ENCODE assay signal across 20 mouse cellular contexts in genomic region chr6:4978249-4978648, GRCm38 (mm10).
A peak's percentile ranks its signal among the peaks of the same experiment; 100 is the strongest.
DNase-seq lines count a peak whose midpoint lies in the region; ATAC-seq and TF ChIP-seq lines count a peak whose summit lies in the region.
"Had no signal": no experiment of that assay in that cellular context is flagged by ENCODE, and none has a peak within 500 bp of the region (broad histone marks: within the 10 kb centered on the region; RNA-seq: fewer than 3 reads in every experiment).

No protein-coding gene starts in this region.

- H3K4me2 ChIP-seq in liver, embryonic 12.5 days = no peak overlapping the region
- H3K4me2 ChIP-seq: embryonic facial prominence, embryonic 12.5 days; forebrain, embryonic 15.5 days; heart, embryonic 11.5 days; heart, embryonic 15.5 days; hindbrain, embryonic 14.5 days had no signal

- no peak for TF ChIP-seq CTCF in liver, adult 2 months (IDR thresholded peaks at IDR 0.05; ENCODE audit: low read depth, low read length)

- intact Hi-C loops in gastrocnemius, postnatal 14 days (cut with DNase I; ENCODE audit: low total_unique reads) = no loop called here

- no peaks in the 10 kb centered on the region for H3K9me3 ChIP-seq in liver, embryonic 12.5 days (replicated peaks)
- H3K9me3 ChIP-seq: embryonic facial prominence, embryonic 12.5 days; forebrain, embryonic 15.5 days; heart, embryonic 15.5 days; hindbrain, embryonic 10.5 days had no signal

- no peaks in the 10 kb centered on the region for H3K27me3 ChIP-seq in liver, adult 2 months (ENCODE audit: control insufficient read depth, insufficient read depth, low read length)
- H3K27me3 ChIP-seq in liver, embryonic 12.5 days (replicated peaks) = no peaks in the 10 kb centered on the region
- H3K27me3 ChIP-seq: embryonic facial prominence, embryonic 12.5 days; forebrain, embryonic 15.5 days; heart, embryonic 15.5 days had no signal

- TF ChIP-seq POLR2A in liver, adult 2 months (IDR thresholded peaks at IDR 0.05; ENCODE audit: extremely low read depth, insufficient read depth, low read length) = no peak

- no peak overlapping the region for H3K4me3 ChIP-seq in liver, adult 2 months (ENCODE audit: insufficient read depth, low read depth, low read length)
- no peak overlapping the region for H3K4me3 ChIP-seq in liver, embryonic 12.5 days
- H3K4me3 ChIP-seq: embryonic facial prominence, embryonic 12.5 days; forebrain, embryonic 15.5 days; heart, adult 2 months; heart, embryonic 15.5 days; hindbrain, embryonic 10.5 days had no signal

- no peaks in the 10 kb centered on the region for H3K36me3 ChIP-seq in liver, adult 2 months (ENCODE audit: control insufficient read depth, insufficient read depth, low read length)
- H3K36me3 ChIP-seq in liver, embryonic 12.5 days = no peaks in the 10 kb centered on the region
- H3K36me3 ChIP-seq: embryonic facial prominence, embryonic 12.5 days; forebrain, embryonic 15.5 days; heart, embryonic 15.5 days; hindbrain, embryonic 10.5 days had no signal

- H3K27ac ChIP-seq in liver, adult 2 months (replicated peaks; ENCODE audit: insufficient read depth, low read depth, low read length) = no peak overlapping the region
- no peak overlapping the region for H3K27ac ChIP-seq in liver, embryonic 12.5 days
- H3K27ac ChIP-seq: embryonic facial prominence, embryonic 12.5 days; forebrain, embryonic 15.5 days; heart, adult 2 months; heart, embryonic 15.5 days; hindbrain, embryonic 10.5 days; hindbrain, embryonic 14.5 days had no signal

- no peaks in the 10 kb centered on the region for H3K4me1 ChIP-seq in liver, adult 2 months (ENCODE audit: control insufficient read depth, insufficient read depth, low read length)
- 0 out of 2 replicates have a peak, but pooled peaks cover 2% of the 10 kb centered on the region for H3K4me1 ChIP-seq in liver, embryonic 12.5 days
- H3K4me1 ChIP-seq: forebrain, embryonic 15.5 days; heart, embryonic 15.5 days had no signal

- DNase-seq in liver, adult 2 months (ENCODE audit: extremely low read depth, low read depth, low spot score) = peak; percentile 14
- peak; percentile 37 for DNase-seq in lung, postnatal 25 days (ENCODE audit: low spot score)
- no peak for DNase-seq in lung, adult 18-20 months
- DNase-seq in 416B (ENCODE audit: low read depth) = peak; percentile 48
- DNase-seq in gastrocnemius, postnatal 14 days = no peak
- no peak for DNase-seq in right cerebral cortex, postnatal 10 days (ENCODE audit: low spot score in 2 of 2)
- DNase-seq: adrenal gland, postnatal 10 days; cerebellum, adult 11-12 months; cerebellum, adult 9-10 months; embryo, embryonic 11 days; heart, adult 2 months; heart, postnatal 14 days had no signal

- H3K79me2 ChIP-seq in liver, adult 2 months (ENCODE audit: control insufficient read depth, insufficient read depth, low read length) = no peaks in the 10 kb centered on the region

- 70% methylated on average over 2 of the region's 2 CpGs for WGBS in liver, adult 2 months
- WGBS in liver, embryonic 12.5 days (ENCODE audit: insufficient replicate concordance) = 59% methylated on average over 2 of the region's 2 CpGs

- ATAC-seq in liver, embryonic 12.5 days = no peak
- peak; percentile 42 to 55; a peak in 1 of 4 replicates for ATAC-seq in hematopoietic stem cell, adult 5-6 weeks (replicated peaks in 1 of 2; ENCODE audit: insufficient read depth in 1 of 2, low FRiP score in 2 of 2, low TSS enrichment in 1 of 2, low read depth in 1 of 2, poor library complexity in 2 of 2, severe bottlenecking in 2 of 2)
- ATAC-seq: forebrain, embryonic 15.5 days had no signal

- H3K9ac ChIP-seq in liver, adult 2 months (ENCODE audit: low read depth, low read length) = no peak overlapping the region
- no peak overlapping the region for H3K9ac ChIP-seq in liver, embryonic 12.5 days
- H3K9ac ChIP-seq: embryonic facial prominence, embryonic 12.5 days; forebrain, embryonic 15.5 days; heart, embryonic 15.5 days; hindbrain, embryonic 14.5 days had no signal

Comparison
In these comparisons a context has a peak if more than half of its experiments do, and no peak if none do; other contexts are left out.
1. DNase-seq: peak in liver, adult 2 months (single experiment), lung, postnatal 25 days (single experiment) and 416B (single experiment); none in lung, adult 18-20 months (0 of 2), gastrocnemius, postnatal 14 days (single experiment) and right cerebral cortex, postnatal 10 days (0 of 2).